Mouse (Mus musculus) heart, embryonic 11.5 days (tissue): ENCODE measurements around the gene 4933427D14Rik. TPM values are rescaled to one million over a fixed set of nuclear protein-coding genes. Genes with fewer than 3 reads are reported as not detected.

ENCODE experiments used
- ATAC-seq: fragments of 200-750 bp; cut with Nextera tagmentation; replicated peaks from 2 replicates; pipeline ENCODE4 v1.8.0; 2017; ENCODE audit warnings: moderate library complexity; ENCODE audit not compliant: insufficient number of reproducible peaks, low FRiP score, low TSS enrichment
- H3K27ac ChIP-seq: fragments of 300-500 bp; sonication (generic); 2 replicates; pipeline ENCODE4 v1.5.1; 2014; ENCODE audit warnings: mild to moderate bottlenecking, low read depth, low read length
- H3K27me3 ChIP-seq: fragments of 300-500 bp; sonication (generic); 2 replicates; pipeline ENCODE4 v1.6.1; 2014; ENCODE audit warnings: mild to moderate bottlenecking, low read length, mixed read lengths; ENCODE audit not compliant: control insufficient read depth, insufficient read depth
- H3K36me3 ChIP-seq: fragments of 300-500 bp; sonication (generic); 2 replicates; pipeline ENCODE4 v1.6.1; 2014; ENCODE audit warnings: mild to moderate bottlenecking, low read length, moderate library complexity, mixed read lengths; ENCODE audit not compliant: control insufficient read depth, insufficient read depth
- H3K4me1 ChIP-seq: fragments of 300-500 bp; sonication (generic); 2 replicates; pipeline ENCODE4 v1.6.1; 2014; ENCODE audit warnings: low read length; ENCODE audit not compliant: control insufficient read depth, insufficient read depth
- H3K4me2 ChIP-seq: fragments of 300-500 bp; sonication (generic); 2 replicates; pipeline ENCODE4 v1.6.1; 2014; ENCODE audit warnings: mild to moderate bottlenecking, moderate library complexity
- H3K4me3 ChIP-seq: fragments of 300-500 bp; sonication (generic); 2 replicates; pipeline ENCODE4 v1.5.1; 2014; ENCODE audit warnings: low read depth, low read length
- H3K9ac ChIP-seq: fragments of 300-500 bp; sonication (generic); 2 replicates; pipeline ENCODE4 v1.6.1; 2014; ENCODE audit warnings: mild to moderate bottlenecking, low read depth, low read length, moderate library complexity
- H3K9me3 ChIP-seq: fragments of 300-500 bp; sonication (generic); replicated peaks from 2 replicates; pipeline ENCODE4 v1.6.1; 2016; ENCODE audit warnings: low read length; ENCODE audit not compliant: control insufficient read depth
- WGBS: fragments of 180-500 bp; shearing (Covaris S2); extraction: QIAGEN DNeasy Blood & Tissue Kit; methylation state at CpG from one replicate; pipeline ENCODE4 v1.1.7; 2014; ENCODE audit not compliant: insufficient replicate concordance; 5-methylcytosine and 5-hydroxymethylcytosine counted together
- polyA plus RNA-seq: library from polyadenylated mRNA; unstranded; fragments of >200 nt; fragmentation: Nextera tagmentation; extraction: Ambion mirVana; gene quantifications from 2 replicates; pipeline ENCODE4 v1.2.1, GENCODE M21; 2014

The 4933427D14Rik gene
- polyA plus RNA-seq, 1 experiment from 2014 or later: 5.4 TPM

- peaks cover 44% of the 10 kb centered on the region for H3K27me3 ChIP-seq
- H3K36me3 ChIP-seq: no peaks in the 10 kb centered on the region
- H3K27ac ChIP-seq: no peak overlapping the region
- H3K4me3 ChIP-seq: no peak overlapping the region
- H3K9me3 ChIP-seq: no peaks in the 10 kb centered on the region
- no peak overlapping the region for H3K4me2 ChIP-seq
- ATAC-seq: no peak
- 26% methylated on average over 3 of the region's 3 CpGs for WGBS
- H3K4me1 ChIP-seq: peaks cover 28% of the 10 kb centered on the region
- H3K9ac ChIP-seq: no peak overlapping the region
Measured at GRCm38 (mm10) chr11:72132266-72132665, 75.0 kb downstream of the 4933427D14Rik start.

GRCm38 (mm10) chr11:72131697-72132096, 75.6 kb downstream of the 4933427D14Rik start:
- Histone ChIP-seq H3K27me3 (peaks cover 39% of the 10 kb centered on the region), H3K27ac (no peak overlapping the region), H3K9me3 (no peaks in the 10 kb centered on the region), H3K4me1 (peaks cover 28% of the 10 kb centered on the region), H3K4me2 (no peak overlapping the region), H3K4me3 (no peak overlapping the region), H3K9ac (no peak overlapping the region), H3K36me3 (no peaks in the 10 kb centered on the region)
- no peak for ATAC-seq
- 100% methylated on average over 1 of the region's 1 CpGs for WGBS

- Histone ChIP-seq H3K27ac (no peak overlapping the region; the same call in 1 of the 2 replicates), H3K4me3 (no peak overlapping the region), H3K9me3 (no peaks in the 10 kb centered on the region), H3K4me1 (peaks cover 28% of the 10 kb centered on the region), H3K27me3 (peaks cover 31% of the 10 kb centered on the region), H3K4me2 (no peak overlapping the region), H3K36me3 (no peaks in the 10 kb centered on the region), H3K9ac (no peak overlapping the region)
- ATAC-seq: no peak
- 74% methylated on average over 3 of the region's 3 CpGs for WGBS
Measured at GRCm38 (mm10) chr11:72130905-72131304, 76.4 kb downstream of the 4933427D14Rik start.

GRCm38 (mm10) chr11:72130472-72130871, 76.8 kb downstream of the 4933427D14Rik start:
- no peak overlapping the region for H3K4me3 ChIP-seq
- H3K27ac ChIP-seq: peak overlapping the region; percentile 82

GRCm38 (mm10) chr11:72130021-72130420, 77.2 kb downstream of the 4933427D14Rik start:
- H3K36me3 ChIP-seq: no peaks in the 10 kb centered on the region

More at GRCm38 (mm10) chr11:72130472-72130871, 76.8 kb downstream of the 4933427D14Rik start:
- Histone ChIP-seq H3K4me1 (peaks cover 28% of the 10 kb centered on the region), H3K9me3 (no peaks in the 10 kb centered on the region), H3K36me3 (no peaks in the 10 kb centered on the region), H3K9ac (no peak overlapping the region), H3K4me2 (peak overlapping the region; percentile 51), H3K27me3 (peaks cover 27% of the 10 kb centered on the region)
- no peak for ATAC-seq
- 66% methylated on average over 3 of the region's 3 CpGs for WGBS

GRCm38 (mm10) chr11:72129032-72129894, 78.0 kb downstream of the 4933427D14Rik start:
- H3K9me3 ChIP-seq: no peaks in the 10 kb centered on the region
- peak overlapping the region; percentile 51 for H3K4me2 ChIP-seq
- no peak for ATAC-seq
- H3K36me3 ChIP-seq: no peaks in the 10 kb centered on the region
- H3K9ac ChIP-seq: 0 out of 2 replicates have a peak overlapping the region, but pooled peaks have one; percentile 50
- peak overlapping the region; percentile 82 for H3K27ac ChIP-seq
- H3K4me3 ChIP-seq: no peak overlapping the region
- H3K27me3 ChIP-seq: peaks cover 14% of the 10 kb centered on the region
- WGBS: 59% methylated on average over 8 of the region's 8 CpGs
- H3K4me1 ChIP-seq: peaks cover 23% of the 10 kb centered on the region

More at GRCm38 (mm10) chr11:72130021-72130420, 77.2 kb downstream of the 4933427D14Rik start:
- peak overlapping the region; percentile 82 for H3K27ac ChIP-seq
- H3K27me3 ChIP-seq: peaks cover 22% of the 10 kb centered on the region
- H3K4me2 ChIP-seq: peak overlapping the region; percentile 51
- H3K9ac ChIP-seq: 0 out of 2 replicates have a peak overlapping the region, but pooled peaks have one; percentile 50
- H3K4me1 ChIP-seq: peaks cover 24% of the 10 kb centered on the region
- no peak overlapping the region for H3K4me3 ChIP-seq
- 9% methylated on average over 11 of the region's 11 CpGs for WGBS
- ATAC-seq: peak; percentile 56
- no peaks in the 10 kb centered on the region for H3K9me3 ChIP-seq

GRCm38 (mm10) chr11:72127450-72128189, 79.6 kb downstream of the 4933427D14Rik start:
- no peak overlapping the region for H3K4me3 ChIP-seq
- H3K9me3 ChIP-seq: no peaks in the 10 kb centered on the region
- H3K27ac ChIP-seq: no peak overlapping the region
- H3K4me1 ChIP-seq: peaks cover 23% of the 10 kb centered on the region
- H3K9ac ChIP-seq: no peak overlapping the region
- 72% methylated on average over 5 of the region's 5 CpGs for WGBS
- no peaks in the 10 kb centered on the region for H3K36me3 ChIP-seq
- H3K27me3 ChIP-seq: no peaks in the 10 kb centered on the region; the same call in 1 of the 2 replicates
- H3K4me2 ChIP-seq: no peak overlapping the region
- ATAC-seq: no peak

- ATAC-seq: no peak
- Histone ChIP-seq H3K4me2 (no peak overlapping the region), H3K4me3 (no peak overlapping the region), H3K36me3 (no peaks in the 10 kb centered on the region), H3K4me1 (peaks cover 14% of the 10 kb centered on the region), H3K9ac (no peak overlapping the region), H3K27me3 (no peaks in the 10 kb centered on the region; the same call in 1 of the 2 replicates), H3K27ac (no peak overlapping the region), H3K9me3 (no peaks in the 10 kb centered on the region)
- WGBS: 77% methylated on average over 3 of the region's 3 CpGs
Measured at GRCm38 (mm10) chr11:72125781-72126180, 81.5 kb downstream of the 4933427D14Rik start.
